Mouse (Mus musculus) MEL (cell line): ENCODE measurements around the gene Farp1.

Experiments used
- CHD2 ChIP-seq: IDR thresholded peaks from 2 replicates; pipeline ENCODE4 v1.6.1; 2011; ENCODE audit warnings: low read length, improper control_type of control experiment
- CTCF ChIP-seq, 3 experiments: IDR thresholded peaks in 2 of 3; conservative IDR thresholded peaks in 1 of 3; 2 replicates each; pipeline ENCODE4 v1.5.1; 2011 to 2012; ENCODE audit warnings: low read length in 3 of 3, low read depth in 2 of 3, mild to moderate bottlenecking in 2 of 3, improper control_type of control experiment in 1 of 3, inconsistent platforms in 1 of 3, mixed read lengths in 1 of 3, moderate library complexity in 1 of 3; ENCODE audit not compliant: control insufficient read depth in 1 of 3, insufficient read depth in 1 of 3, poor library complexity in 1 of 3, severe bottlenecking in 1 of 3
- EP300 ChIP-seq, 2 experiments: IDR thresholded peaks; 2 replicates each; pipeline ENCODE4 v1.6.1; 2011; ENCODE audit warnings: improper control_type of control experiment in 2 of 2, low read length in 2 of 2, low read depth in 1 of 2, mild to moderate bottlenecking in 1 of 2
- GATA1 ChIP-seq: IDR thresholded peaks from 2 replicates; pipeline ENCODE4 v1.6.1; 2011; ENCODE audit warnings: low read depth, low read length, improper control_type of control experiment
- MAFK ChIP-seq: IDR thresholded peaks from 2 replicates; pipeline ENCODE4 v1.6.1; 2011; ENCODE audit warnings: low read depth, mild to moderate bottlenecking, low read length, improper control_type of control experiment, borderline replicate concordance
- MYC ChIP-seq: IDR thresholded peaks from 2 replicates; pipeline ENCODE4 v1.6.1; 2011; ENCODE audit warnings: low read depth, mild to moderate bottlenecking, low read length, improper control_type of control experiment, moderate library complexity
- POLR2A ChIP-seq, 2 experiments: IDR thresholded peaks; 2 replicates each; pipeline ENCODE4 v1.6.1; 2011 to 2012; ENCODE audit warnings: low read length in 2 of 2, mild to moderate bottlenecking in 2 of 2, control low read depth in 1 of 2, improper control_type of control experiment in 1 of 2, low read depth in 1 of 2, moderate library complexity in 1 of 2; ENCODE audit not compliant: control insufficient read depth in 1 of 2, insufficient read depth in 1 of 2, poor library complexity in 1 of 2
- POLR2AphosphoS5 ChIP-seq: IDR thresholded peaks from 2 replicates; pipeline ENCODE4 v1.6.1; 2012; ENCODE audit warnings: low read depth, borderline replicate concordance, mild to moderate bottlenecking, inconsistent platforms, low read length, moderate library complexity, mixed read lengths
- SIN3A ChIP-seq: IDR thresholded peaks from 2 replicates; pipeline ENCODE4 v1.6.1; 2012; ENCODE audit warnings: low read length, improper control_type of control experiment, inconsistent platforms
- SMC3 ChIP-seq: IDR thresholded peaks from 2 replicates; pipeline ENCODE4 v1.6.1; 2011; ENCODE audit warnings: low read depth, low read length, improper control_type of control experiment
- USF1 ChIP-seq: IDR thresholded peaks from 2 replicates; pipeline ENCODE4 v1.6.1; 2014; ENCODE audit warnings: low read depth, mild to moderate bottlenecking, inconsistent platforms, low read length, improper control_type of control experiment, moderate library complexity
- ZC3H11A ChIP-seq: IDR thresholded peaks from 2 replicates; pipeline ENCODE4 v1.6.1; 2012; ENCODE audit warnings: low read depth, mild to moderate bottlenecking, inconsistent platforms, low read length, improper control_type of control experiment

DNA sequence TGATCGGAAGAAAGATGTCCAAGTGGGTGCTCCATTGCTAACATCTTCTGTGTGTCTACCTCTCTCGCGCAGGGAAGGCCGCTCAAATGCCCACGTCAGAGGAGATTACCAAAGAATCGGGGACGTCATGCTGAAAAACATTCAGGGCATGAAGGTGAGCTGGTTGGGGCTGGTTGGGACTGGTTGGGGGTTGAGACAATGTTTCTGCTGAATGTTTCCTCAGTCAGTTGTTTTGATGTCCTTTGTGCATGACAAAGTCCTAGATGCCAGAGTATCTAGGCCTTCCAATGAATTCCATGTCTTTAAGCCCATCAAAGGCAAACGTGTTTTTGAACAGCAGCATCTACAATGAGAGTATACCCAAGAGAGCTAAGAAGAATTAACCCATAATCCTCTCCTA, 232.8 kb downstream of the Farp1 start:
- TF ChIP-seq ZC3H11A (no peak), CTCF (IDR thresholded peaks at IDR 0.05 in 2 of 3, conservative IDR thresholded peaks at IDR 0.05 in 1 of 3; ENCODE audit: control insufficient read depth in 1 of 3, insufficient read depth in 1 of 3, low read depth in 2 of 3, low read length in 3 of 3, poor library complexity in 1 of 3, severe bottlenecking in 1 of 3) (no peak), POLR2AphosphoS5 (no peak), EP300 (IDR thresholded peaks at IDR 0.05; ENCODE audit: low read depth in 1 of 2, low read length in 2 of 2) (no peak), GATA1 (no peak), POLR2A (IDR thresholded peaks at IDR 0.05; ENCODE audit: control insufficient read depth in 1 of 2, insufficient read depth in 1 of 2, low read depth in 1 of 2, low read length in 2 of 2, poor library complexity in 1 of 2) (no peak), USF1 (no peak), MAFK (no peak), MYC (no peak), SMC3 (no peak), SIN3A (no peak), CHD2 (no peak)
